Mouse (Mus musculus) brain, adult 2 months (tissue): ENCODE measurements at regions not wholly inside any gene's neighbourhood (a gene's known extent, or its start where the extent isn't known, plus 50 kb on each side); places are given as distances from the start of the nearest gene placed in this dataset.

Experiments used
- DNase-seq: peaks from one replicate; pipeline ENCODE4 v3.0.0; 2011; ENCODE audit warnings: low read depth, low spot score

- peak; percentile 63 for DNase-seq
Observed at GRCm38 (mm10) chr1:123235621-123236020, 809.7 kb downstream of the Dpp10 start.

GRCm38 (mm10) chr1:123220932-123221331 is 824.4 kb downstream of the Dpp10 start:
- no peak for DNase-seq

- DNase-seq: no peak
Observed at GRCm38 (mm10) chr1:123220494-123220893, 824.9 kb downstream of the Dpp10 start.
